Mouse (Mus musculus) cortical plate, adult 2 months (tissue): ENCODE measurements around the gene Enthd1.

ENCODE experiments used
- CTCF ChIP-seq: fragments of 200-500 bp; IDR thresholded peaks from 2 replicates; pipeline ENCODE4 v1.5.1; 2011; ENCODE audit warnings: mild to moderate bottlenecking, control low read depth, low read length; ENCODE audit not compliant: insufficient read depth; ENCODE audit errors: extremely low read depth
- POLR2A ChIP-seq: fragments of 200-500 bp; IDR thresholded peaks from 2 replicates; pipeline ENCODE4 v1.6.1; 2011; ENCODE audit warnings: mild to moderate bottlenecking, low read length, control low read depth; ENCODE audit not compliant: insufficient read depth; ENCODE audit errors: extremely low read depth

DNA sequence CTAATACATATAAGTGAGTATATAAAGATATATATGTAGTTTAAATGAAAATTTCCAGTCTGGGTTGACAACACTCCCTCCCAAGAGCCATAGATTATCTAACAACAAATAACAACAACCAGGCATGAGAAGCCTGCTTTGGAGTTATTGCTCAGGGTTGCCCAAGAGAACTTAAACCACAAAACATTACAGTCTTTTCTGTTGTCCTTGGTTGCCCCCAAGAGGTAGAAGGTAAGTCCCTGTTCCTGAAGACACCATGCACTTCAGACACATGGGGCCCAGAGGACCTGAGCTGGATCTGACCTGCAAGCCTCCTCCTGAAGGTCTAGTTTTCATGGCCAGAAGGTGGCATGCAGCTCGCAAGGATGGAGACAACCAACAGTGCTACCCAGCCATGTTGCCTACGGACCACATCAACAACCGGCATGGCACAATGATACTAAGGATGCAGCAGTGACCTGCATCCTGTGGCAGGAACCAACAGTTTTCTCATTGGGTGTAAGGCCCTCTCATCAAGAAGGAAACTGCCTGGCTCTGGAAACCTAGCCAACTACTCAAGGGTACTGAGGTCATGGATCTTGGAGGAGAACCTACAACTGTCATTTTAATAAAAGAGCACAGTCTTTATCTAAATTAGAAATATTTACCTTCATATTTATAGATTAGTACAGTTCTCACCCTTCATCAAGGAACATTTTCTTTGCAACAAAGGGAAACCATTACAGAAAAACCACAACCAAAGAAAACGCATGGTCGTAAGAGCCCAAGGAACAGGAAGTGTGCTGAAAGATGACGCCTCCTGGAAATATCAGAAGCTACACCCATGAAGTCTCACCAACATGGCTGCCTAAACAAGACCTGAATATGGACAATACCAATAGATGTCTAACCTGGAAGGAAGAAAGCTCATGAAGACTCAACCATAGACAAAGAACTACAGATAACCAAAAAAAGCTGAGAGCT is 9.8 kb downstream of the Enthd1 start:
- TF ChIP-seq CTCF (no peak), POLR2A (no peak)
